Mouse (Mus musculus) liver, postnatal 0 days (tissue): ENCODE measurements around the gene Actn4.

Source experiments
- CTCF ChIP-seq: sonication (generic); IDR thresholded peaks from 2 replicates; pipeline ENCODE4 v1.5.1; 2016; ENCODE audit warnings: antibody characterized with exemption, low read depth
- EP300 ChIP-seq: IDR thresholded peaks from 2 replicates; pipeline ENCODE4 v1.6.1; 2016; ENCODE audit warnings: antibody characterized with exemption, low read depth, mild to moderate bottlenecking

- TF ChIP-seq EP300 (no peak), CTCF (no peak)
Measured at GRCm38 (mm10) chr7:28977556-28977955, 15.4 kb upstream of the Actn4 start.
